Mouse (Mus musculus) left cerebral cortex, adult 18-20 months (tissue): Measurements from ENCODE around the gene Rho. TPM values are rescaled to one million over a fixed set of nuclear protein-coding genes. Genes with fewer than 3 reads are reported as not detected.

ENCODE experiments used
- DNase-seq, 2 experiments: peaks; one replicate each; pipeline ENCODE4 v3.0.0; 2021 to 2022; ENCODE audit warnings: low spot score in 2 of 2, mixed read lengths in 1 of 2
- total RNA-seq, 2 experiments: library from RNA; stranded (reverse); gene quantifications; 2 replicates each; pipeline ENCODE4 v1.2.3; 2021

Rho gene
- total RNA-seq, 2 experiments from 2014 or later = 0.63 to 0.70 TPM

- DNase-seq = no peak
These were observed 24.9 kb downstream of the Rho start for GRCm38 (mm10) chr6:115956418-115956921.

- DNase-seq = no peak
These were observed 25.5 kb downstream of the Rho start for GRCm38 (mm10) chr6:115956922-115957601.

GRCm38 (mm10) chr6:115957681-115958080 is 26.1 kb downstream of the Rho start:
- no peak for DNase-seq

GRCm38 (mm10) chr6:115958445-115958844 is 26.9 kb downstream of the Rho start:
- no peak for DNase-seq

DNA sequence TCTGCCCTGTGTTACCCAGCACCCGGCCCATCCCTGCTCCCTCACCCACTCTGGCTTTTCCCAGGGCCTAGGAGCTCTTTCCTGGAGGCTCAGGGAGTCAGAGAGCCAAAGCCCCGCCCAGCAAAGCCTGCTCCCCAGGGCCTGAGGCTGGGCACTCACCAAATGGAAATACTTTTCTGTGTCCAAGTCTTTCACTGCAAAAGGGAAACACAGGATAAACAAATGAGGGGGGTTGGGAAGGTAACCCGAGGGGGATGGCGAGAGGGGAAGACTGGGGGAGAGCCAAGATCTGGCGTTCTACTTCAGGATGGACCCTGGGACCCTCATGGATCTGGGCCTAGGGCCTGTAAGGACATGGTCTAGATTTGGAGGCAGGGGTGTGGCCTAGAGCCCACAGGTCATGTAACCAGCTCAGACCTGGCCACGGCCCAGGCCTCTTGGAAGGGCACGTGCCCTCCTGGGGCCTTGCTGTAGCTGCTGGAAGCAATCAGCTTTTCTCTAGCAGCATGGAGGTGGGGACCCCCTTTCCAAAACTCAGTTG is 27.7 kb downstream of the Rho start:
- no peak for DNase-seq

DNA sequence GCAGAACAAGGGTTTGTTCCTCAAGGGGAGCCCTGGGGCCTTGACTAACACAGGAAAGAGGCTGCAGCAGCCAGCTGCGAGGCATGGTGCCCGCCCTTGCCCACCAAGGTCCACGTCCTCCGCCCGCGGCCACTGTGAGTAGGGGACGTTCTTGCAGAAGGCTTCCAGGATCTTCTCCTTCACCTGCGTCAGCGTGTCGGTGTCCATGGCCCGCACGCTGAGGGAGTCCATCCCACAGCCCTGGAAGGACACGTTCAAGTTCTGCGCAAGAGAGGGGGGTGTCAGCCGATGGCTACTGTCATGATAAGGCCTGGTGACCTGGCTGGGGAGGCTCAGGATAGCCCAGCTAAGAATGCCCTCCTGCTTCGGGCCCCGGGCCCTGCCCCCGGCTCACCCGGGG is 28.8 kb downstream of the Rho start:
- DNase-seq = no peak

DNA sequence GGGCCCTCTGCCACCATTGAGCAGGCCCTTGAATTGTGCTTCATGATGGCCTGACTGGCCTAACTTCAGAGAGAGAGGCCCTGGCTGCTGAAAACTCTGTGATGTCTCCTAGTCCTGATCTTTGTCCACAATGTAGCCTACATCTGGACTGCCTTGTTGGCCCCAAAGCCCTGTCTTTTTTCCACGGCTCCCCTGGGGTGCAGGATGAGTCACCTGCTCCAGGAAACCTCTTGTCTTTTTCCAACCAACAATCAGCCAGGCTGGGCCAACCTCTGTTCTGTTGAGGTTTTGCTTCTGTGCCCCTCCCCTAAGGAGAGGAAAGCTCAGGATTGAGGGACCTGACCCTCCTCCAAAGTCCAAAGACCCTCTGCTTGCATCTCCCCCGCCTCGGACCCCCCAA is 30.2 kb downstream of the Rho start:
- no peak for DNase-seq

DNA sequence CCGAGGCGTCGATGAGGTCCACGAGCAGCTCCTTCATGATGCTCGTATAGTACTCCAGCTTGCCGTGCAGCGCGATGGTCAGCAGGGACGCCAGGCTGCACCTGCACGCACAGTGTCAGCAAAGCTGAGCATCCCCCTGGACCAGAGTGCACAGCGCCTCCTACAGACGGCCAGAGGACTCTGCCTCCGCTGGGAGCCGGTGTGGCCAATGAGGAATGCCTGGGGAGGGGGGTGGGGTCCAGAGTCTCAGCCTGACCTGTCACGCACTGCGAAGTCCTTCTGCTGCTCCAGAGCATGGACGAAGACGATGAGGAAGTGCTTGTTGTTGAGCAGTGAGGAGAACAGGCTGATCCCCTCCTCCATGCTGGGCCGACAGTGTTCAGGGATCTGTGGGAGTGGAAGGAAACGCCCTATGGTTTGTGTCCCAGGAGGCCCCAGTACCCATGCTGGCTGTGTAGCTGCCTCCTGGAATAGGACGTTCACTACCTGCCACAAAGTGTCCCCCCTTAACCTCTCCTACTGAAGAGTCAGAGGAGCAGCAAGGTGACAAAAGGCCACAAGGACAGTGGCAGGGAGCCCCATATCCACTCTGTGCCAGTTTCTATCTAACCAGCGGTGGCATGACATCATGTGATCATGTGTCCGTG is 31.0 kb downstream of the Rho start:
- DNase-seq = no peak

DNA sequence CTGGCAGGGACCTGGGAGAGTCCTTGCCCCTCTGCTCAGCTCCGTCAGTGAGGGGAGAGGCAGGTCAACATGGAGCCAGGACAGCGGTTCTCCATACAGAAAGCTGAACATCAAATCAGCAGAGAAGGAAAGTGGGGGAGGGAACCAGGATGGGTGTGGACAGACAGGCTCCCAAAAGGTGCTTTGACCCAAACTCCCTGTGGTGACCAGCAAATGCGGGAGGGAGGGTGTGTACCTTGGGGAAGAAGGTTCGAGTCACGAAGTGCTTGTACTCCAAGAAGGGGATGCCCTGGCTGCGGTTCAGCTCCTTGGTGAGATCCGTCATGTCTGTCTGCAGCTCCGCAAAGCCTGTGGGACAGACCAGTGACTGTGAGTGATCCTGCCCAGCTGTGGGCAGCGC is 32.1 kb downstream of the Rho start:
- no peak for DNase-seq

GRCm38 (mm10) chr6:115966227-115966966 is 34.8 kb downstream of the Rho start:
- no peak for DNase-seq

DNA sequence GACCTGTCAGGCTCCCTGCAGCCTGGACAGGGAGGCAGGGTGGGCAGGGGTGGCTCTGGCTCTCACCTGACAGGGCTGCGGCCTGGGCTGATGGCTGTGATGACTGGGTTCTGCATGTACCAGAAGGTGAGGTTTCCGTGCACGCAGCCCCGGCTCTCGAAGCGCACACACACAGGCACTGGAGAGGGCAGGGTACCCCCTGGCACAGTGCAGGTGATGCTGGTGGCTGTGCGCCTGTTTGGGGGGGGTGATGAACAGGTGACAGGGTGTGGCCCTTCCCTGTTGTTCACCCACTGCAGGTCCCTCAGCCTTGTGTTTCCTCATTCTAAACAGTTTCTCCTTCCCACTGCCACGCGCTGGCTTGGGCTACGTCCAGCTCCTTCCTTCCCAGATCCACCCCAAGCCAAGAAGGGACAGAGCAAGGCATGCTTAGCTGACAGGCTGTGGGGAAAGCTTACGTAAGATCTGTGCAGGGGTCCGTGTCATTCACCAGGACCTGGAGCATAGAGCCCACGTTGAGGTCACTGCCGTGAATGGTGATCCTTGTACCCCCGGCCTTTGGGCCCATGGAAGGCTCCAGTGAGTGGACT is 35.8 kb downstream of the Rho start:
- no peak for DNase-seq

GRCm38 (mm10) chr6:115968086-115968485 is 36.5 kb downstream of the Rho start:
- DNase-seq = no peak

GRCm38 (mm10) chr6:115968700-115969099 is 37.2 kb downstream of the Rho start:
- no peak for DNase-seq

- DNase-seq = no peak
These were observed 37.6 kb downstream of the Rho start for GRCm38 (mm10) chr6:115969103-115969502.

- no peak for DNase-seq
These were observed 38.4 kb downstream of the Rho start for GRCm38 (mm10) chr6:115969952-115970351.

DNA sequence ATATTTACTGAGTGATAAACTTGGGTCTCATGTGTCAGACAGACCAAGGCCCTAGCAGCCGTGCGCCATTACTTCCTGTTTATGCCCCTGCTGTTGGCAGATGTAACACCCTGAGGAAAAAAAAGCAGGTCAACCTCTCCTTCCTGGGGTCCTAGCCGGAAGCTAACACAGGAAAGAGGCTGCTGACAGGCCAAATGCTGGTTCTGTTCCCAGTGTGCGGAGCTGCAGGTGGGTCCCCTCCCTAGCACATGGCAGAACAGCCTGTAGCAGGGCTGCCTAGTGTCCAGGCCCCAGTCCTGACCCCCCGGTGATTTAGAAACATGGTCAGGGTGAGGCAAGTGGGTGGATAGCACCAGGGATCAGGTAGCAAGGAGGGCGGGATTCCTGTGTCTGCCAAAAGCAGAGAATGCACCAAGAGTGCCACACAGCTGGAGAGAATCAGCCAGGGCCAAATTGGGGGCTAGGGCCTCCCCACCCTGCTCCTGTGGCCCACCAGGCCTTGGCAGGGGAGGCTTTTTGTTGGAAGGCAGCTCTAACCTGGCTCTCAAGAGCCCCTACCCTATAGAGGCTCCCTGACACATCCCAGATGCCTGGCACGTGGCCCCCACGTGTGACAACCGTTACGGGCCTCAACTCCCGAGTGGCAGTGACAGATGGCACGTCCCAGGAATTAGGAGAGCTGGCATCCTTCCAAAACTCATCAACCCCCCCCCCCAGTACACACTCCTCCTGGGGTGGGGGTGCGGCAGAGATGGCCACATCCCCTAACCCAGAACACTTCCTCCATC is 39.9 kb downstream of the Rho start:
- DNase-seq = no peak

DNA sequence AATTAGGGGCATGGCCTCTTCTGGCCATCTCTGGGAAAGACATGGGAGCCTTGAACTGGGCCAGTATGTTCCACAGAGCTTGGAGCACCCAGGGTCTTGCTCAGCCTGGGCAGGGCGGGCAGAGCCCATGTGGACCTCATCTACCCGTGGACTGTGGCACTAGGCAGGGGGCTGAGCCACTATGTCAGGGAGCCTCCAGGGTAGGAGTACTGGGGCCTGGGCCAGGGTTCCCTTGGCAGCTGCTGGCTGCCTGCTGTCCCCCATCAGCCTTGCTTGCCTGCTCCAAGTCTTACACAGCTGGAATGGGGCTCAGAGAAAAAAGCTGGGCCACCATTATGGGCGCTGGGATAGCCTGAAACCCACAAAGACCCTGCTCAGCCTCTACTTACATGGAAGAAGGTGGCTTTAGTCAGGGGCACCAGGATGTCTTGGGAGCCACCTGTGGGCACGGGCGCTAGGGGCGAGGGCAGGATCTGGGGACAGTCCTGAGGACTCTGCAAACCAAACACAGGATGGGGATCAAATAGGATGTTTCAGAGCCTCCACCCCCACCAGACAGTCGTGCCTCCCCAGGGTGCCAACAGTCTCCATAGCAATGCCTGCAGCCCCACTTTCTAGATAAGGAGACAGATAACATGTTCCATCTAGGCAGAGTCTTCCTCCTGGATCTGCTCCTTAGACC is 40.7 kb downstream of the Rho start:
- DNase-seq = no peak

DNA sequence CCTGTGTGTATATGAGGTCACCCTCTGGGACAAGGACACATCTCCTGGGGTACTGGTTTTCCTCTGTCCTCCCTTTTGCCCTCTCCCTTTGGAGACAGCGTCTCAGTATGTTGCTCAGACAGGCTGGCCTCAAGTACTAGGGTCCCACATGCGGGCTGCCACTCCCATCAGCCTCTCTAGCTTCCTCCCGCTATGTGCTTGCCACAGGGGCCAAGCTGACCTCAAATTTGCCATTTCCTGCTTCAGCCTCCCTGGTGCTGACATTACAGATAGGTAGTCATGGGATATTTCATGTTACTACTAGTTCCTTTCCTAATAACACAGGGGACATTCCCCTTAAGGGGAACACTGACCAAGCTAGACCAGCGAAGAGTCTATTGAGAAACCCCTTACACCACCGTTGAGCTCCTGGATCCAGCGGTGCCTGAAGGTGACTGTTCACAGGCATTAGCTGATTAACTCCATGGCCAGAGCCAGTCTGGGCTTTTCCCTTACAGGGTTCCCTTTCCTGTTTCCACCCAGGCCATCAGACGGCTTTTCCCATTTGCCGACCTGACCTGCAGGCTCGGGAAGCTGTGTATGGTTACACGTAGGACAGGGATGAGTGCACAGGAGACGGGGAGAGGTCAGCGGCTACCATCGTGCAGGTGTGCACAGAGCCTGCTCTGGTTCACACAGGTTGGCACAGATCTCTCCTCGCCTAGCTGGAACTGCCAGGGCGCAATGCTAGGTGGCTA is 41.8 kb downstream of the Rho start:
- no peak for DNase-seq

GRCm38 (mm10) chr6:115973881-115974662 is 42.5 kb downstream of the Rho start:
- DNase-seq = no peak
